Mouse (Mus musculus) layer of hippocampus, postnatal 14 days (tissue): ENCODE data around the gene Ankle1. TPM values are rescaled to one million over a fixed set of nuclear protein-coding genes. Genes with fewer than 3 reads are reported as not detected.

Experiments
- DNase-seq, 2 experiments: peaks; one replicate each; pipeline ENCODE4 v3.0.0; 2021 to 2022; ENCODE audit warnings: low spot score in 2 of 2, mixed read lengths in 1 of 2
- total RNA-seq, 2 experiments: library from RNA; stranded (reverse); gene quantifications; 2 replicates each; pipeline ENCODE4 v1.2.3; 2021

The Ankle1 gene
- total RNA-seq, 2 experiments from 2014 or later, result 0.60 to 1.7 TPM

DNA sequence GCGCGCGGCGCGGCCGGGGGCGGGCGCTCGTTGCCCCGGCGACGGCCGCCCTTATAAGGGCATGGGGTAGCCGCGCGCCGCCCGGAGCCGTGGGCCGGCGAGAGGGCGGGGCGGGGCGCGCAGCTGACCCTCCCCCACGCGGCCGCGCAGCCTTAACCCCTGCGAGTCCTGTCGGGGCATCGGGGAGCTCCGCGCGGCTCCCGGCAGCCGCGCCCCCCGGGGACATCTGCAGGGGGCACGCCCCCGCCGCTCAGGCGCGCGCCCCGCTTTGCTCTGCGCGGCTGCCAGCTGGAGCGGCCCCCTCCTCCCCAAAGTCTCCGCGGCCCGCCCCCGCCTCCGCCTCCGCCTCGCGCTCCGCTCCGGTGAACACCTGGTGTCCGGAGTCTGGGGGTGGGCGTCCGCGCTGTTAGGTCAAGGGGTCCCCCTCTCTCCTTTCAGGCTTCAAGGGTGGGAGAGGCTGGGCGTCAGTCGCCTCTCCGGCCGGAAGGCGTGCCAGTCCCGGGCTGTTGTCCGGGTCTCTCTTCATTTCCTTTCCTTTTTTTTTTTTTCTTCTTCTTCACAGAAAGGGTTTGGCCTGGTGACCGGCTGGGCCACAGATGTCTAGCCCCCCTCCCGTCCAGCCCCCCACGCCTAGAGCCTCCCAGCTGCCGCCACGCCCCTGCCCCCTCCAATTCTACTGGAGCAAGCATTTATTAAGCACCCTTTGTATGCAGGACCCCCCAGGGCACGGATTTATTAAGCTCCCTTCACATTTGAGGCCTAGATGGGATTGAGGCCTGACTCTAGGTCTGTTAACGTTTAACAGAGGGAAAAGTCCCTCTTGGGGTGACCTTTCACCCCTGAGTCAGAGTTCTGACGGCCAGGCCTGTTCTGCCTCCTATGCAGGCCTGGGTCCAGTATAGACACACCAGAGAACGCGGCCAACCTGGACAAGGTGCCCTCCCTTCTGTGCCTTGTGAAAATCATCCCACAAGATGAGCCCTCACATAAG lies 23.5 kb upstream of the Ankle1 start:
- peak; percentile 70 to 72 for DNase-seq

DNA sequence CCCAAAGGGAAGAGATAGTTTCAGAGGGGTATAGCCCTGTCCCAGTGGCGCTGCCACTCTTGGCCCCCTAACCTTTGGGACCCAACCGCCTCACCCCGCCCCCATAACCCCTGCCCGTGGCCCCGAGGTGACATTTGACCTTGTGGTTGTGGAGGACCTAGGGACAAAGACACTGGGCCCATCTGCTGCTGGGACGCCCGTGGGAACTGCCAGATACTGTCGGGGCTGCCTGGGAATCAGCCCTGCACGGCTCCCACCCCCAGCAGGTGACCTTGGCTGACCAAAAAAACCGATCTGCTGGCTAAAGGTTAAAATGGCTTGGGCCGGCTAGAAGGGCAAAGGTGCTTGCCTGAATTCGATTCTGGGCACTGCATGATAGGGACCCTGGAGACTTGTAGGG lies 22.4 kb upstream of the Ankle1 start:
- DNase-seq, result no peak

DNA sequence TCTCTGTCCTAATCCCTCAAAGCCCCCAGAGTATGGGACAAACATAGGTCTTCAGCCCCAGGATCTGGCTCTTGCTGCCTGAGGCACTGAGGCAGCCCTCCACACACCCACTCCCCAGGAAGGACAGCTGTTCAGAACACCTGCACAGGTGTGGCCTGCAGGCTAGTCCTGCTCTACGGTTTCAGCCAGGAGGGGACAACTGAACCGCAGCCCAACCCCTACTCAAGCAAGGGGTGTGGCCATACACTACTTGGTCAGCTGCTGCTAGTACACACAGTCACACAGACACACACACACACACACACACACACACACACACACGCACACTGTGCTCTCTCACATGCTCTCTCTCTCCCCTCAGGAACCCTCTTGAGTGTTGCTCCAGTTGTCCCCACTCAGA lies 21.9 kb upstream of the Ankle1 start:
- DNase-seq, result no peak

DNA sequence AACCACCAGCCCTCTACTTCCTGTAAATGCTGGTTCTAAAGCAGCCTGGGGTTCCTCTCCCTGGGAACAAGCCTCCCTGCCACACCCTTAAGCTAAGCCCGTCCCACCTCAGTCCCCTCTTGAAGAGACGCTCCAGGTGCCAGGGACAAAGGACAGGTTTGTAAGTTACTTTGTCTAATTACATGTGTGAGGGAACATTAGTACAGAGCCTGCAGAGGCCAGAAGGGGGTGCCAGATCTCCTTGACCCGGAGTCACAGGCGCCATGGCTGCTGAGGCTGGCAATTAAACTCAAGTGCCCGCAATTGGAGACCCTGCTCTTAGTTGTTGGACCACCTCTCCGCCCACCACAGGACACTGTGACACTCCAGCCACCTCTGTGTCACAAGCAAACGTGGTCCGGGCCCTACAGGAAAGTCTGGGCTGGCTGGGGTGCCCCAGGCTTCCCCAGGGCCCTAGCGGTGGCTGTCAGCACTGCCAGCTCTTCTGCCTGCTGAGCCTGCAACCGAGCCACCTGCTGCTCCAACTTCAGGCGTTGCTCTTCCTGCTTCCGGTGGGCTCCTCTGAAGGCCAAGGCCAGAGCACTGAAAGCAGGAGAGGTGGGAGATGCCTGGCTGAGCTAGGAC lies 20.5 kb upstream of the Ankle1 start:
- DNase-seq, result no peak

DNA sequence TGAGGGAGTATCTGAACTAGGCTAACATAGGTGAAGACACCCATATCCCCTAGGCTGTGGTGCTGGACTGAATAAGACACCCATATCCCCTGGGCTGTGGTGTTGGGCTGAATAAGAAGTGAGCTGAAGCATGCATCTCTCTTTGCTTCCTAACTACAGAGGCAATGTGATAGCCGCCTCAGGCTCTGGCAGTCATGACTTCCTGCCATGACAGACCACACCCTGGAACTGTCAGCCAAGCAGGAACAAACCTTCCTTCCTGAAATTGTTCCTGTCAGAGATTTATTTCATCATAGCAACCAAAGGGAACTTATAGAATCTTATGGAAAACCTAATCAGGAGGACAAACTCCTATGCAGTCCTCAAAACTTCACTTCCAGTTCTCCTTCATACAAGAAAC lies 17.5 kb upstream of the Ankle1 start:
- DNase-seq, result no peak

DNA sequence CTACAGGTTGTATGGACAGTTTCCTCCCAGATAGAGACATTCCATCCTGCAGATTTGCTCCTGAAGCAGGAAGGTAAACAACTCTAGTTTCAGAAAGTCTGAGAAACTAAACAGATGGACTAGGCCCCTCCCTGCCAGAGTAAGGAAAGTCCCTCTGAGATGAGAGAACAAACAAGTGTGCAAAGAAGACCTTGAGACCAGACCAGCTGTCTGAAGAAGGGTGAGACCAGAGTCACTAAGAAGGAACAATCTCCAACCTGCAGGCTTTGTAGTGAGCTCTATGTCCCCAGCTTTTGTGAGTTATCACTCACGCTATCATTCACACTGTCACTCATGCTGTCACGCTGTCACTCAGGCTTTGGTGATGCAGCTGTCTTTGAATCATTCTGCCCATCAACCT lies 14.1 kb upstream of the Ankle1 start:
- DNase-seq, result no peak

DNA sequence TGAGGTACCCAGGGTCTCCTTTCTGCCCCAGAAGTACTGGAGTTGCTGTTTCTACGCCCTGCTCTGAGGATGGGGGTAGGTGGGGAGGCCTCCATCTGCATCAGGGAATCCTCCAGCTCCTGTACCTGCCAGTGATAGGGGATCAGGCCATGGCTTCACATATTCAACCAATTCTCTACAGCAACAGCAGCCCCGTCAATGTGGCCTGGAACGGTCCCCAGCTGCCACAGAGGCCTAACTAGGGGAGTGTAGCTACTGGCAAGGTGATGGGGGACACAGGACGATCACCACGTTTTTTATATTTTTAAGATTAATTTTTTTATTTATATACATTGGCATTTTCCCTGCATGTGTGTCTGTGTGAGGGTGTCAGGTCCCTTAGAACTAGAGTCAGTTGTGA lies 13.4 kb upstream of the Ankle1 start:
- no peak for DNase-seq

DNA sequence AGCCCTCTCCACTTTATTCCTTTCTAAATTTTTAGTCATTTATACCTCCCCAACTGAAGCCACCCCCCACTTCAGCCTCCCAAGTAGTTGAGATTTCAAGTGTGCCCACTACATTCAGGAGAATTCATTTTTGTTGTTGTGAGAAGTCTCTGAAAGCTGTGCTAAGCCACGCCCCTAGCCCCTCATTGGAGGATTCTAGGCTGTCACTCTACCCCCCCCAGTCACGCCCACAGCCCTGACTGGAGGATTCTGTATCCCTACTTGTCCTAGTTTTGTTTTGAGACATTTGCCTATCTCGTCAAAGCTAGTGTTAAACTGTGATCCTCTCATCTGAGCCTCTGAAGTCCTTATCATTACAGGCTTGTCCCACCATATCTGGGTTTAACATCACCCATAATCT lies 12.9 kb upstream of the Ankle1 start:
- DNase-seq, result no peak

DNA sequence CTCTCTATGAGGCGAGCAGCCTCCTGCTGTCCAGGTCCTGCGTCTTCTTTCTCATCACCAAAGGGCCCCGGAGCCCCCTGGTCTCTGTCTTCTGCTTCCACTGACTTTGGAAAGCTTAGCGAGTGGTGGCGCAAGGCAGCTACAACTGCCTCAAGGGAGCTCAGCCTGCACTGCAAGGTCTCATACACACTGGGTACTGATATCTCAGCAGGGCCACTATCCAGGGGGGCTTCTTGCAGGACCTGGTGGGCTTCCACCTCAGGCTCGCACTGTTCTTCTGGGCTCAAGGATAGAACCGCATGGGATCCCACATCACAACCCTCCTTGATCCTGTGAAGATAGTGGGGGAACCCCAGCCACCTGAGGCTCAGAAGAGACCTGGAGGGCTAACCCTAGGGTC lies 11.3 kb upstream of the Ankle1 start:
- DNase-seq, result no peak

DNA sequence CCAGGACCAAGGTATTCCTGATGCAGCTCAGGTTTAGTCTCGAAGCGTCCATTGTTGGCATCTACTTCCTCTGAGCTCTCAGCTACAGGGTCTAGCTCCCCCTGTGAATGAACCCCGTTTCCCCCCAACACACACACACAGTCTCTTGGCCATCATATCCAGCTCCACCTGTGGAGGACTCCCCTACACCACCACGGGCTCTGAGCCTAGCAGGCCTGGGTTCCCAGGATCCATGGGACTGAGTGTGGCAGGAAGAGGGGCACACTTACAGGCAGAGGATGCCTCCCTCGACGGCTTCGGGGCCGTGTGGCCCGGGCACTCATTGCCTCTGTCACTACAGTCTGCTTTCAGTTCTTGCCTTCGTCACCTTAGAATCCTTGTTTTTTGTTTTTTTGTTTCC lies 10.7 kb upstream of the Ankle1 start:
- no peak for DNase-seq

DNA sequence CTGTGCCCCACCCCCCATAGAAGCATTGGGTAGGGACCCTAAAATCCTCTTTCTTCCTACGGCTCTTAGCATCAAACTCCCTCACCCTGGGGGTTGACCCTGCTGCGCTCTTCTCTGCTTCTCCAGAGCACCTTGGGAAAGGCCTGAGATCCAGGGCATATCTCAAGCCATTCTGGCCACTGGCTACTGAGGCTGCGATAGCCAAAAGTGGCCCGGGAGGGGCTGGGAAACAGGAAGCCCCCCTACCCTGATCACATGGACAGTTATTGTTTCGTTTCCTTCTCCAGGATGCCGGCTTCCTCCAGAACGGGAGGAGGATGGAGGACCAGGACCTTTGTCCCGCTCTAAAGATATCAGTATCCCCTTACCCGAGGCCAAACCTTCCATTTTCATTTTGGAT lies 10.2 kb upstream of the Ankle1 start, which contains the start of gene Ushbp1:
Gene Ushbp1, minus strand, starts transcription at position 174 of the 400 bp plus-strand sequence.
- no peak for DNase-seq

DNA sequence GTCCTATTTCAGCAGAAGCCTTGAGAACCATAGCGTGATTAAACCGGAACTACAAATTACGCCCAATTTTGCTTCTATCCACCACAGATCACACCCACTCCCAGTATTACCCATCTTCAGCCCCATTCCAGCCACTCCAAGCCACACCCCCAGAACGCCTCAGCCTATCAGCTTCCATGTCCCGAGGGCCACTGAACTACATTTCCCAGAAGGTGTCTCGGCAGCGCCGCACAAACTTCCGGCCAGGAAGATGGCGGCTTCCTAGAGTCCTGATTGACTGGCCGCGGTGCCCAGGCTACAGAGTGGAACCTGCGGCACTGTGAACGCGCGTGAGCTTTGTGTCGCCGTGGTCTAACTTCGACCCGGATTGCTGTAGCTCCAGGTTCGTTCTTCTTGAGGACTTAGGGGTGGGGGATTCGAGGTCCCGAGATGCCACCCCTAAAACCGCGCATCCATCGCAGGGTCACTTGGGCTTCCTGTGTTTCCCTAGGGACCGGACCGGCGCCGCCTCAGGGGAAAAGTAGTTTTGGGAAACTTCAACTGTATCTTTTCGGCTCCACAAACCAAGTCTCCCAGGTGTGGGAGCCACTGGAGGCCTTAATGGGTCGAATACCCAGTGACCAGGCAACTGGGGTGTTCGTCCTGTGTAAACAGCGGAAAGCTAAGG lies 9.0 kb upstream of the Ankle1 start, which contains the start of gene Babam1:
Gene Babam1, plus strand, starts transcription at position 223 of the 667 bp plus-strand sequence.
- peak; percentile 86 to 97 for DNase-seq

DNA sequence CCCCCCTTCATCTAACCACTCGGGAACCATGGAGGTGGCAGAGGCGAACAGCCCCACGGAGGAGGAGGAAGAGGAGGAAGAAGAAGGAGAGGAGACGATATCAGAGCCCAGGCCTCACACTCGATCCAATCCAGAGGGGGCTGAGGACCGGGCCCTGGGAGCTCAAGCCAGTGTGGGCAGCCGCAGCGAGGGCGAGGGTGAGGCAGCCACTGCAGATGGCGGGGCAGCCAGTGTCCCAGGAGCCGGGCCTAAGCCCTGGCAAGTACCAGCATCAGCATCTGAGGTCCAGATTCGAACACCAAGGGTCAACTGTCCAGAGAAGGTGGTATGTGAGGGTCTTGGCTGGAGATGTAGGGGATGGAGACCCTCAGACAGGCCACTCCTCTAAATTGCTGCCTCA lies 8.1 kb upstream of the Ankle1 start:
- no peak for DNase-seq

DNA sequence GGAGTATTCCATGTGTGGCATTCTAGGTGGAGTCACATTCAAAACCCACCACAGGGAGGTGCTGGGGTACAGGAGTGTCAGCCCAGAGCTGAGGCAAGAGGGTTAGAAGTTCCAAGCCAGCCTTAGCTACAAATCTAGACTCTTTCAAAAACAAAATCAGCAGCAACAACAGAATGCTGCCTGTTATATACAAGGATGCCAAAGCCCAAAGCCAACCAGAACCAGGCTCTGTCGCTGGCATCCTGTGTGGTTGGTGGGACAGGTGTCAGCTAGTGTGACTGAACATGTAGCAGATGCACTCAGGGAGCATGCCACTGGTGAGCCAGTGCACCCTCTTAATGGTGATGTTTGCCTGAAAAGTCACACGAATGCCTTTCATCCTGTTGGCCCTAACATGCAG lies 5.0 kb upstream of the Ankle1 start:
- no peak for DNase-seq

DNA sequence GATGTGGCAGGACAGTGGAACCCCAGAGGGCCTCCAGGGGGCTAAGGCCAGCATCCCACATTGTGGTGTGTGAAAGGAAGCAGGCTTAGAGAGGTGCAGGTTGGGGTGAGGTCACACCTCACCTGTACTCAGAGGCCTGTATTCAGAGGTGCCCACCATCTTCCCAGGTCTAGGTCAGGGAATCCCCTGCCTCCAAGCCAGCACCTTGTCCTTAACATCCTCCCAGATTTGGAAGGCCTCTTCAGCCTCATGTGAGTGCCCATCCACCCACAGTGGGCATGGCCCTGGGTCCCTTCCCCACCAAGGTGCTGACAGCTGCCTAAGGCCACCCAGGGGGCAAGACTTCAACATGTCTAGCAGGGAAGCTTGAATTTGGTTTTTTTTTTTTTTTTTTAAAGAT lies 4.4 kb upstream of the Ankle1 start:
- no peak for DNase-seq

DNA sequence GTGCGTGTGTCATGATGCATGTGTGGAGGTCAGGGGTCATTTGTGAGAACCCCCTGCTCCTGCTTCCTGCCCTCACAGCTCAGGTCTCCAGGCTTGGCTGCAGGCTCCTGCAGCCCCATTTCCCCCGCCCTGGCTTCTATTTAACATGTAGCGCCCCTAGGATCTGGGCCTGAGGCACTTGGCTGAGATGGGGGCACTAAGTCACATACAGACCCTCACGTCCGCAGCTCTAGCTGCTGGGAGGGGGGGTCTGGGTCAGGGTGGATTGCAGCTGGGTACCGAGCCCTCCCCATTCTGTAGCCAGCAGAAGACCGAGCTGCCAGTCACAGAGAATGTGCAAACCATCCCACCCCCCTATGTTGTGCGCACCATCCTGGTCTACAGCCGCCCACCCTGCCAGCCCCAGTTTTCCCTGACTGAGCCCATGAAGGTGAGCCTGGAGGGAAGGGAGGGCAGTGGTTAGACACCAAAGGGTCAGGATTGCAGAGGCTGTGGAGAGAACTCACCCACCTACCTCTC lies 3.3 kb upstream of the Ankle1 start:
- no peak for DNase-seq

DNA sequence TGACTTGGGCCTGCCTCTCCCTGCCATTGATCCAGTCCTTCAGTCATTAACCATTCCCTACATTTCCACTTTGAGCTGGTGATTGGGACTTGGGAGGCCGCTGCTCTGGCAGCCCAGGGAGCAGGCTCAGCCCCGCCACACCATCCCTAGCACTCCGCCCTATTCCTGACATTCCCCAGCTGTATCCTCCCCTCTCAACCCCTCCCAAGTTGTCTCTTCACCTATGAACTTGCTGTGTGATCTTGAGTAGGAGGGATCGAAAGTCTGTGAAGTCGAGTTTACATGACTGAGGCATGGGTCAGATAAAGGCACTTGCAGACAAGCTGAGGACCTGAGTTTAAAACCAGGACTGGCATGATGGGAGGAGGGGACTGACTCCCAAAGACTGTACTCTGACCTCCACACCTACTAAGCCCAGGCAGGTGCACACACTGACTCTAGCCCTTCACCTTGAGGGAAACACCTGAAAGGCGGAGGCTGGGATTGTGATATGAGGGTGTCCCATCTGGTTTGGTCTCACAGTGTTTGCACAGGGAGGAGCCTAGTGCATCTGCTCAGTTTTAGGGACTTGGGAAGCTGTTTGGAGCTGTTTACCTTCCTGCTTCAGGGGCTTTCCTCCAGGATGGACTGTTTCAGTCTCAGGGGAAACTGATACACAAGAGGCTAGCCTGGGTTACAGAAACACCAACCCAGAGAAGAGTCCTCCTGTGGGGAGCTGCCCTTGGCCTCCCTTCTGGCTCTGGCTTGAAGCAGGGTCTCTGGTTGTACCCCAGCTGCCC lies 2.5 kb upstream of the Ankle1 start:
- DNase-seq, result no peak

DNA sequence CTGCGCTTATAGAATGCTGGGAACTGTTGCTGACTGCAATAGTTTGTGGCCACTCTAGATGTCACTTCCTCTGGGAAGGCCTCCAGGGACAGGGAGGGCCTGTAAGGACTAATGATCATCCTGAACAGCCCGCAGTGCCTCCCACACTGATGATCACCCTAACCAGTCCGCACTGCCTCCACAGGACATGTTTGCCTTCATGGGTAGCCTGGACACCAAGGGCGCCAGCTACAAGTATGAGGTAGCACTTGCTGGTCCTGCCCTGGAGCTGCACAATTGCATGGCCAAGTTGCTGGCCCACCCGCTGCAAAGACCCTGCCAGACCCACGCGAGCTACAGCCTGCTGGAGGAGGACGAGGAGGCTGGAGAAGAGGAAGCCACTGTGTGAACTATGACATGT lies 1.8 kb upstream of the Ankle1 start:
- DNase-seq, result no peak

DNA sequence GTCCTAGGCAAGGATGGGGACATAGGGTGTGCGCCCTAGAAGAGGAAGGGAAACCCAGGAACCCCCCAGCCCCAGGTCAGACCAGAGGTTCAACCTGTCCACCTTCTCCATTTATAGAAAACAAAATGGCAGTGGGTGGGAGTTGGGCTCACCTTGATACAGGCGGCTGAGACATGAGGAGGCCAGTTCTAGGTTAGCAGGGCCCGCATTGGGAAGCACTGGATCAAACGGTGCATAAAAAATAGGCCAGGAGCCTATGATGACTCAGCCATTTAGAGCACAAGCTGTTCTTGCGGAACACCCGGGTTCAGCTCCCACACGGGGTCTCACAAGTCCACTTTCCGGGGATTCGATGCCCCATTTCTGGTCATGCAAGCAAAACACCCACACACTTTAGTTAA lies 859 bp upstream of the Ankle1 start:
- DNase-seq, result no peak

DNA sequence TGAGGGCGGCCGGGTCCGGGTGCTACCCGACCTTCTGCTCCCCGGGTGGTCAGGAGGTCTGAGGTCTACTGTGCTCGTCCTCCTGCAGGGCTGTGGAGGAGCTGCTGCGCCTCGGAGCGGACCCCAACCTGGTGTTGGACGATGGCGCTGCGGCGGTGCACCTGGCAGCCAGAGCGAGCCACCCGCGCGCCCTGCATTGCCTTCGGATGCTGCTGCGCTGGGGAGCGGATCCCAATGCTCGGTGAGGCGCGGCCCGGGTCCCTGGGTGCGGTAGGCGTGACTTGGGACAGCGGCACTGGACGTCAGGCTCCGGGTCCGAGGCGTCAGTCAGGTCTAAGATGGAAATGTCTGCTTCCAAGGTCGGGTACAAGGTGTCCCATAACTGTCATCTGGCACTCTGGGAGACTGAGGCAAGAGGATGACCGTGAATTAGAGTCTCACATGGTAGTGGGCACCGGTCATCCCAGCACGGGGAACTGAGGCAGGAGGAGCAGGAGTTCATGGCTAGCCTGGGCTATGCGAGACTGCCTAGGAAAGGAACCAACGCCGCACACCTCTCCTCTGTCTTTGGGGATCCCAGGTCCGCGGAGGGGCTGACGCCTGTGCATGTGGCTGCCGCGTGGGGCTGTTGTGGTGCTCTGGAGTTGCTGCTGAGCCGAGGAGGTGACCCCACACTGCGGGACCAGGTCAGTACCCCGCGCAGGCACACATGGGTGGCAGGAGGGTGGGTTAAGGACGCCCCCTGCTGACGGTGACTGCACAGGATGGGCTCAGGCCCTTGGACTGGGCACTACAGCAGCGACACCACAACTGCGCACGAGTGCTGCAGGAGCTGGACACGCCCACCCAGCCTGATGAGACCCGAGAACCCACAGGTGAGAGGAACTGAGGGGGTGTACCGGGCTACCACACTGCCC lies 547 bp downstream of the Ankle1 start:
- DNase-seq, result no peak
